Mouse (Mus musculus) hindbrain, embryonic 14.5 days (tissue): Measurements from ENCODE around the gene Itgb5. TPM values are rescaled to one million over a fixed set of nuclear protein-coding genes. Genes with fewer than 3 reads are reported as not detected.

Experiments
- ATAC-seq: fragments of 200-750 bp; cut with Nextera tagmentation; 2 replicates; pipeline ENCODE4 v1.8.0; 2017; ENCODE audit warnings: moderate number of reproducible peaks, mild to moderate bottlenecking, moderate TSS enrichment, moderate library complexity; ENCODE audit not compliant: low FRiP score
- DNase-seq: peaks from one replicate; pipeline ENCODE4 v3.0.0-alpha.2; 2015; ENCODE audit warnings: low spot score
- H3K27ac ChIP-seq: fragments of 300-500 bp; sonication (generic); 2 replicates; pipeline ENCODE4 v1.5.1; 2014; ENCODE audit warnings: mild to moderate bottlenecking, moderate library complexity
- H3K27me3 ChIP-seq: fragments of 300-500 bp; sonication (generic); 2 replicates; pipeline ENCODE4 v1.6.1; 2014; ENCODE audit warnings: mild to moderate bottlenecking, low read length, mixed read lengths; ENCODE audit not compliant: control insufficient read depth, insufficient read depth
- H3K36me3 ChIP-seq: fragments of 300-500 bp; sonication (generic); replicated peaks from 2 replicates; pipeline ENCODE4 v1.6.1; 2014; ENCODE audit not compliant: control insufficient read depth, insufficient read depth
- H3K4me1 ChIP-seq: fragments of 300-500 bp; sonication (generic); replicated peaks from 2 replicates; pipeline ENCODE4 v1.6.1; 2014; ENCODE audit warnings: antibody characterized with exemption, low read length, mixed read lengths; ENCODE audit not compliant: control insufficient read depth, insufficient read depth
- H3K4me2 ChIP-seq: fragments of 300-500 bp; sonication (generic); replicated peaks from 2 replicates; pipeline ENCODE4 v1.6.1; 2014; ENCODE audit warnings: mild to moderate bottlenecking, moderate library complexity
- H3K4me3 ChIP-seq: fragments of 300-500 bp; sonication (generic); replicated peaks from 2 replicates; pipeline ENCODE4 v1.5.1; 2014; ENCODE audit warnings: mild to moderate bottlenecking, low read length
- H3K9ac ChIP-seq: fragments of 300-500 bp; sonication (generic); 2 replicates; pipeline ENCODE4 v1.6.1; 2014
- H3K9me3 ChIP-seq: fragments of 300-500 bp; sonication (generic); 2 replicates; pipeline ENCODE4 v1.6.1; 2016; ENCODE audit warnings: low read length; ENCODE audit not compliant: control insufficient read depth
- WGBS: fragments of 180-500 bp; shearing (Covaris S2); extraction: QIAGEN DNeasy Blood & Tissue Kit; methylation state at CpG from one replicate; pipeline ENCODE4 v1.1.7; 2014; 5-methylcytosine and 5-hydroxymethylcytosine counted together
- polyA plus RNA-seq: library from polyadenylated mRNA; unstranded; fragments of >200 nt; fragmentation: Nextera tagmentation; extraction: Ambion mirVana; gene quantifications from 2 replicates; pipeline ENCODE4 v1.2.1, GENCODE M21; 2014

Itgb5 gene
- polyA plus RNA-seq, 1 experiment from 2014 or later = 27.2 TPM

- Histone ChIP-seq H3K27me3 (no peaks in the 10 kb centered on the region), H3K4me2 (no peak overlapping the region), H3K27ac (no peak overlapping the region), H3K4me1 (peaks cover 8% of the 10 kb centered on the region), H3K9ac (no peak overlapping the region), H3K4me3 (no peak overlapping the region), H3K36me3 (no peaks in the 10 kb centered on the region), H3K9me3 (no peaks in the 10 kb centered on the region)
- ATAC-seq (no peak), DNase-seq (no peak)
- WGBS = 65% methylated on average over 4 of the region's 4 CpGs
Measured at GRCm38 (mm10) chr16:33914997-33915396, 85.5 kb downstream of the Itgb5 start.

- no peak overlapping the region; the same call in 1 of the 2 replicates for H3K27ac ChIP-seq
- 62% methylated on average over 12 of the region's 12 CpGs for WGBS
Measured at GRCm38 (mm10) chr16:33916473-33917251, 87.2 kb downstream of the Itgb5 start.

DNA sequence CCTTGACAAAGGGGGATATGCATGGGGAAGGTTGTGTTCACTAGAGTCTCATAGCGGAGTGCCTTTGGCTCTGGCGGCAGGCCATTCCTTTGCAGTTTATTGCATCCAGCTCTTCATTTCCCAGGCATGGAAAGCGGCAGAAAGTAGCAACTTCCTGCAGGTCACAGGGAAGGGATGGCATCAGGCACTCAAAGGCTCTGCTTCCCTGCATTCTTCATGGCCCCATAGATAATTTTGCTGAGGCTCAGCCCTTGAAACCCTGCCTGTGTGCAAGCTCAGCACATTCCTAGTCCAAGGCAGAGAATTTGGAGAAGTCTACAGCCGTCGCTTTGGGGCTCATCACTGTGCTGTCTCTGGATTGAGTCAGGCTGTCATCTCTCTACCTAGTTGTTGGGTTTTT is 87.9 kb downstream of the Itgb5 start:
- 77% methylated on average over 5 of the region's 5 CpGs for WGBS
- ATAC-seq (no peak), DNase-seq (no peak)
- Histone ChIP-seq H3K9me3 (no peaks in the 10 kb centered on the region), H3K9ac (no peak overlapping the region), H3K27me3 (no peaks in the 10 kb centered on the region), H3K4me1 (peaks cover 14% of the 10 kb centered on the region), H3K4me3 (no peak overlapping the region), H3K27ac (no peak overlapping the region), H3K36me3 (no peaks in the 10 kb centered on the region), H3K4me2 (no peak overlapping the region)

More at GRCm38 (mm10) chr16:33916473-33917251, 87.2 kb downstream of the Itgb5 start:
- Histone ChIP-seq H3K36me3 (no peaks in the 10 kb centered on the region), H3K9me3 (no peaks in the 10 kb centered on the region), H3K27me3 (no peaks in the 10 kb centered on the region), H3K4me1 (peaks cover 8% of the 10 kb centered on the region), H3K9ac (no peak overlapping the region), H3K4me2 (no peak overlapping the region), H3K4me3 (no peak overlapping the region)
- ATAC-seq (peak; percentile 67; the same call in 1 of the 2 replicates), DNase-seq (no peak)

DNA sequence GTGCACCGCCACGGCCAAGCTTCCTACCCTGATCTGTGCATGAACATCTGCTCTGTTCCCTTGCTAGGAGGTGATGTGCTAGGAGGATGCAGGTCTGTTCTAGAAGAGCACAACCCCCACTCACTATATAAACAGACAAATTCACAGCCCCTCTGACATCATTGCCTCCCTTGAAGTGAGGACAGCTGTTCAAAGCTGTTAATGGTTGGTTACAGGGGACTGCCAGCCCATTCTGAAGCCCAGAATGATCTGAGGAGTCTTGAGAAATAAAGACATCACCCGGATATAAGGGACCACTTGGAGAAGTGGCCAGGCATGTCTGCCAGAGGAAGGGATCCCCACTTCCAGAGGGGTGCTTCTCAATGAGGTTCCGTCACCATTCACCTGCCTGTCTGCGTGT is 88.5 kb downstream of the Itgb5 start:
- 93% methylated on average over 5 of the region's 5 CpGs for WGBS
- H3K4me1 ChIP-seq = peaks cover 18% of the 10 kb centered on the region

DNA sequence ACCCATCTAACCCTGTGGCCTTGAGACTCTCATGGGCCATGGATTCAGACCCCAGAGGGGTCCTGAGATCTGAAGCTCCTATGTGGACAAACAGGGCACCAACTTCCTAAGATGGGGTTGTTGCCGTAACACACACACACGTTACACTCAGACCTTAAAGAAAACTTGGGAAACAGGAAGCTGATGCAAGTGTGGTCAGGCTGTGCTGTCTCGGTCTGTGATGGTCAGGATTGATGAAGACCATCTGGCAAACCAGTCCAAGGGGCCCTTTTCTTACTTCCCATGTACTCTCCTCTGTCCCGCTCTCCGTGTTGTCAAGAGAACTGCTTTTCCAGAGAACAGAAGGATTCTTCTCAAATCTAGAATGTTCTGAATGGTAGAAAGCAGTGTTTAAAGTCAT is 92.0 kb downstream of the Itgb5 start:
- Histone ChIP-seq H3K27ac (no peak overlapping the region), H3K36me3 (no peaks in the 10 kb centered on the region), H3K4me3 (no peak overlapping the region), H3K27me3 (no peaks in the 10 kb centered on the region), H3K9ac (no peak overlapping the region), H3K4me2 (no peak overlapping the region), H3K9me3 (no peaks in the 10 kb centered on the region), H3K4me1 (peaks cover 16% of the 10 kb centered on the region)
- 93% methylated on average over 5 of the region's 5 CpGs for WGBS
- no peak for DNase-seq
- ATAC-seq = no peak

More for the DNA sequence above, 88.5 kb downstream of the Itgb5 start:
- Histone ChIP-seq H3K27me3 (no peaks in the 10 kb centered on the region), H3K4me2 (no peak overlapping the region), H3K36me3 (no peaks in the 10 kb centered on the region), H3K9ac (no peak overlapping the region), H3K9me3 (no peaks in the 10 kb centered on the region), H3K27ac (no peak overlapping the region), H3K4me3 (no peak overlapping the region)
- ATAC-seq (no peak), DNase-seq (no peak)

GRCm38 (mm10) chr16:33922111-33923000 is 92.9 kb downstream of the Itgb5 start:
- Histone ChIP-seq H3K9ac (no peak overlapping the region), H3K36me3 (no peaks in the 10 kb centered on the region), H3K27me3 (no peaks in the 10 kb centered on the region), H3K27ac (no peak overlapping the region; the same call in 1 of the 2 replicates), H3K9me3 (no peaks in the 10 kb centered on the region), H3K4me1 (0 out of 2 replicates have a peak, but pooled peaks cover 11% of the 10 kb centered on the region), H3K4me2 (no peak overlapping the region), H3K4me3 (no peak overlapping the region)
- WGBS = 58% methylated on average over 18 of the region's 18 CpGs
- DNase-seq (no peak), ATAC-seq (peak; percentile 48; the same call in 1 of the 2 replicates)

DNA sequence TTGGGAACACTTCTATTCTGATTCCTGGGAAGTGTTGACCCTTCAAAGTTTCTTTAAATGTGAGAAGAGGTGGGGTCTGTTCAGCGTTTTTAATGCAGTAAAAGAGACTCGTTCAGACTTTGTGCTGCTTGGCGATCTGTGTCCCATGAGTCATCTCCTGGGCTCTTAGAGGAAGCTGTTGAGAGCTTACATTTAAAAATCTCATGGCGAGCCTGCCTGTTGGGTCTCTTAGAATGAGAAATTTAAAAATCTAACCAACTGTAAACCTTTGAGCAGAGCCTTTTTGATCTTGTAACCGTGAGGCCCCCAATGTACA is 93.5 kb downstream of the Itgb5 start:
- no peak for DNase-seq
- Histone ChIP-seq H3K9me3 (no peaks in the 10 kb centered on the region), H3K36me3 (no peaks in the 10 kb centered on the region), H3K27me3 (no peaks in the 10 kb centered on the region), H3K4me3 (no peak overlapping the region), H3K4me1 (0 out of 2 replicates have a peak, but pooled peaks cover 11% of the 10 kb centered on the region), H3K27ac (no peak overlapping the region), H3K9ac (no peak overlapping the region), H3K4me2 (no peak overlapping the region)
- no peak for ATAC-seq
- 74% methylated on average over 5 of the region's 5 CpGs for WGBS

DNA sequence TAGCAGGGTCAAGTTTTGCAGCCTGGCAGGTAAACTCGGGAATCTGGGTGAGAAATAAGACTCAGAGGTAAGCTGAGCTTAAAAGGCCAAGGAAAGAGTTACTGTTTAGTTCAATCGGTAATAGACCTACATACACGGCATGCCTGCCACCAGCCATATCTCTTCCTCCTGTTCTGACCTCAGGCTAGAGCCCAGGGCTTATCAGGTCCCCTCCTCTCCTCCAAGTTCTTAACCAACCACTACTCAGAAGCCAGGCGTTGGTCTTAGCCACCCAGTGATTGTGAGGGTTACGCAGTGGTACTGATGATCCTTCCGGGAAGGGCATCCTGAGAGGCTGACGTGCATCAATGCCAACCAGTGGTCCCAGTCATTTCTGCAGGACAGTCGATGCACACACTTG is 94.3 kb downstream of the Itgb5 start:
- Histone ChIP-seq H3K27ac (no peak overlapping the region), H3K36me3 (no peaks in the 10 kb centered on the region), H3K9me3 (no peaks in the 10 kb centered on the region), H3K4me2 (no peak overlapping the region), H3K27me3 (no peaks in the 10 kb centered on the region), H3K4me1 (peaks cover 17% of the 10 kb centered on the region), H3K4me3 (no peak overlapping the region), H3K9ac (no peak overlapping the region)
- no peak for DNase-seq
- ATAC-seq = no peak
- 94% methylated on average over 8 of the region's 8 CpGs for WGBS

- Histone ChIP-seq H3K9ac (no peak overlapping the region), H3K4me2 (no peak overlapping the region), H3K4me1 (peaks cover 15% of the 10 kb centered on the region), H3K27me3 (no peaks in the 10 kb centered on the region), H3K9me3 (no peaks in the 10 kb centered on the region), H3K27ac (no peak overlapping the region), H3K36me3 (no peaks in the 10 kb centered on the region), H3K4me3 (no peak overlapping the region)
- 84% methylated on average over 6 of the region's 6 CpGs for WGBS
- no peak for DNase-seq
- ATAC-seq = no peak
Measured at GRCm38 (mm10) chr16:33927263-33927824, 97.9 kb downstream of the Itgb5 start.
